Mouse (Mus musculus): ENCODE data around the gene Plekhn1.

The Plekhn1 gene

DNA sequence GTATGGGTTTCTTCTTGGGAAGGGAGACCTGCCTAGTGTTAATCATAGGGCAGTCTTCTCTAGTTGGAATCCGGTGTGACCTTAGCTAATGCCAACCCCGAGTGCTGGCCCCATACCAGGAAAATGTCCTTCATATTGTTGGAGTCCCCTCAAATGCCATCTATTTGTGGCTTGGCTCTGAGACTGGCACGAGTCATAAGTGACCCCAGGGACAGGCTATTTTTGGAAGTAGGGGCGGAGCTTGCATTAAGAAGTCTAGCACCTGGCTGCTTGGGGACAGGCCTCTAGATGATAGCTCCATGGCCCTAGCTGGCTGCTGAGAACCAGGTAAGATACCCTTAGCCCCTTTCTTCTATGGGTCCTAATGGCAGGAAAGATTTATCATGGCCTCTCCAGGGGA lies 19.0 kb downstream of the Plekhn1 start, which contains the start of gene Perm1:
TSS of gene Perm1 (plus strand) at position 220 of the 400 bp plus-strand sequence.
- no peak for DNase-seq (ENCODE audit: low spot score in 2 of 2)

DNA sequence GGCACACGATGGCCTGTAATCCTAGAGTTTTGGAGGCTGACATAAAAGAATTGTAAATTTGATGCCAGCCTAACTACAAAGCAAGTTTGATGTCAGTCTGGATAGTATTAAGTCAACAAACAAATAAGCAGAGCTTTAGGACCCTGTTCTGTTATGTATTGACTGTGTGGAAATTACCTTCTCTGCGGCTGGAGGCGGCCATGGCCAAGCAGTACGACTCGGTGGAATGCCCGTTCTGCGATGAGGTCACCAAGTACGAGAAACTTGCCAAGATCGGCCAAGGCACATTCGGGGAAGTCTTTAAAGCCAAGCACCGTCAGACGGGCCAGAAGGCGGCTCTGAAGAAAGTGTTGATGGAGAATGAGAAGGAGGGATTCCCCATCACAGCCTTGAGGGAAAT lies 21.5 kb downstream of the Plekhn1 start:
- no peak for DNase-seq (ENCODE audit: low spot score in 2 of 2)

DNA sequence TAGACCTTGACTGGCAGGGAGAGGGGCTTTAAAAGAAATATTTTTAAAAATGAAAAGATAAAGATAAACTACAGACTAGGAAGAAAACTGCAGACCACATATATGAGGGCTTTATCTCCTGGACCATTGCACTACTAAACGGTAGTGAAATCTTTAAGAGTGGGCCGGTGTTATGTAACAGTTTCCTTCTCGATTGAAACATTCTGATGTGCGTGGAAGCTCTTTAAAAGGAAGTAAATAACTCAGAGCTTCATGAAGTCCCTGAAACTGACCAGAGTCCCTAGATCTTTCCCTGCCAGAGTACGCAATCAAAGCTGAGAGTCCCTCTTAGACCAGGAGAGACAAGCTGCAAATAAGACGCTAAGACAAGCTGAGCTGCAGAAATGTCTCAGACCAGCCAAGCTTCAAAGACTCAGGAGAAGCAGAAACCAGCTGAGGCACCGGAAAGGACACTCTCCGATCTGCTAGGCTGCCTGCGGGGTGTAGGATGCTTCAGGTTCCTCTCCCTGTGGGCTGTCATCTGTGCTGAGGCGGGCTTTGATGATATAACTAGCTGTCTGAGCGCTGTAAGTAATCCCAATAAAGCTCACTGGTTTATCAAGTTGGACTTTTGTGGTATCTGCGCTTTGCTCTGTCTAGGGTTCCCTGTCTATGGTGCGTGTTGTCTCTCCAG lies 24.6 kb downstream of the Plekhn1 start:
- DNase-seq (ENCODE audit: low spot score in 2 of 2), result no peak

GRCm38 (mm10) chr4:156208872-156209271 lies 25.8 kb downstream of the Plekhn1 start:
- no peak for DNase-seq (ENCODE audit: low spot score in 2 of 2)

- DNase-seq (ENCODE audit: low spot score in 2 of 2), result no peak
These were observed 31.1 kb downstream of the Plekhn1 start for GRCm38 (mm10) chr4:156203413-156204131.

DNA sequence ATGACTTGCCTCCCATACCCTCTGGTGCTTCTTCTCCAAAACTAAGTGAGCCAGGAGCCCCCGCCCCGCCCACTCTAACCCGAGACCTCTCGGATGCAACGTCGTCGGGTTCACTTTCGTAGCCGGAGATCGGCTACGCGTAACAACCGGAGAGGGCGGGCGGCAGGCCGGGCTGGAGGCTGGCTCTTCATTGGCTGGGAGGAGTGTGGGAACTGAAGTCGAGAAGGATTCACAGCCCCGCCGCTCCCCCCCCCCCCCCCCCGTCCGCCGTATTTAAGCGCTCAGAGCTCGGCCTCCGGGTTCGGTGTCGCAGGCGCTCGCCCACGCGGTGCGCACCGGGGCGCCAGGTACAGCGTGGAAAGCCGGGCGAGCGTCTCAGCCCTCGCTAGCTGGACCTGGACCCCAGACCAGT lies 31.6 kb downstream of the Plekhn1 start, which contains the start of gene AW011738:
TSS of gene AW011738 (plus strand) at position 304 of the 412 bp plus-strand sequence.
- peak; percentile 80 to 82 for DNase-seq (ENCODE audit: low spot score in 2 of 2)

GRCm38 (mm10) chr4:156202462-156202893 lies 32.2 kb downstream of the Plekhn1 start:
- DNase-seq (ENCODE audit: low spot score in 2 of 2), result peak; percentile 42 to 66

DNA sequence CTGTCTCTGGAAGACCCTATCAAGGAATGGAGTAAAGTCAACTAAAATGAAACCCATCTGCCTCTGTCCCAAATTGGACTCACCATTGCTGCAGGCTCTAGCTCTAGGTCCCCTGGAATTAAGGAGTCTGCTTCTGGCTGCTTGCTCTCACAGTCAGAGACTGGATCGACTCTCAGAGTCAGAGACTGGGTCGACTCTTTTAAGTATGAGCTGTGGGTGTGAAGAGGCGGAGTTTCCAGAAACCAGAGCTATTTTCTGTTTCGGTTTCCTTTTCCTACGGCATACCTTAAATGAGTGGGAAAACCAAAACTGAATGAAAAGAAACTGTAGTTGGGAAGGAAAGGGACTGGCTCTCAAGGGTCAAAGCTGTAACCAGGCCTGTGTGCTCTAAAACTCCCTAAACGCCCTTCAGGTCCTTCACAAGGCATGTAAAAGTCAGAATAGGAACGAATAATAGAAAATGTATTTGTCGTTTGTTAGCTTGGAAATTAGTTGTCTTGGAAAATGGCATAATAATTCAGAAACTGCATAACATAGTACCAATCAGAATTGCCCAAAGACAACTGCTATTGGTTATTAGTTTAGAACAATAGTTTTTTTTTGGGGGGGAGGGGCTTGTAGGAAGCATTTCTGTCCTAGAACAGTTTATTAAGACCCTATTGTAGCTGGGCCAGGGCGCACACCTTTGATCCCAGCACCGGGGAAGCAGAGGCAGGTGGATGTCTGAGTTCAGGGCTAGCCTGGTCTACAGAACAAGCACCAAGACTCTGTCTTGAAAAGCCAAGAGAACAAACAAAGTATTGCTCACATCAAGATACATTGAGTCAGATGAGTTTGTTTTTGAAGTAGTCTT lies 33.8 kb downstream of the Plekhn1 start, which contains the start of gene Isg15:
TSS of gene Isg15 (minus strand) at position 196 of the 853 bp plus-strand sequence.
- DNase-seq (ENCODE audit: low spot score in 2 of 2), result peak; percentile 32 to 58

DNA sequence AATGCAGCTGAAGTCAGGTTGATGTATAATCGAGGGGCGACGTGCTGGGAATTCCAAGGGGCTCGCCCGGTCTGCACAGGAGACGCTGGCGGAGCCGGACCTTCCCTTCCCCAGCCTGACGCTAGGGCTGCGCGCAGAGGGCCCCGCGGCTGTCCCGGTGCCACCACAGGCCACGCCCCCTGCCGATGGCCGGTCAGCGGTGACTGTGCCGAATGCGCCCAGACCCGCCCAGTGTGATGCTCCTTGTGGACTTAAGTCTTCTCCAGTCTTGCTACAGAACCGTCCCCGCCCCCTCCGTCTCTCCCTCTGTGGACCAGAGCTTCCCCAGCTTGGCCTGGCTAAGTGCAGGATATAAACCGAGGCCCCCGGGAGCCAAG lies 36.8 kb downstream of the Plekhn1 start:
- peak; percentile 75 to 86 for DNase-seq (ENCODE audit: low spot score in 2 of 2)

DNA sequence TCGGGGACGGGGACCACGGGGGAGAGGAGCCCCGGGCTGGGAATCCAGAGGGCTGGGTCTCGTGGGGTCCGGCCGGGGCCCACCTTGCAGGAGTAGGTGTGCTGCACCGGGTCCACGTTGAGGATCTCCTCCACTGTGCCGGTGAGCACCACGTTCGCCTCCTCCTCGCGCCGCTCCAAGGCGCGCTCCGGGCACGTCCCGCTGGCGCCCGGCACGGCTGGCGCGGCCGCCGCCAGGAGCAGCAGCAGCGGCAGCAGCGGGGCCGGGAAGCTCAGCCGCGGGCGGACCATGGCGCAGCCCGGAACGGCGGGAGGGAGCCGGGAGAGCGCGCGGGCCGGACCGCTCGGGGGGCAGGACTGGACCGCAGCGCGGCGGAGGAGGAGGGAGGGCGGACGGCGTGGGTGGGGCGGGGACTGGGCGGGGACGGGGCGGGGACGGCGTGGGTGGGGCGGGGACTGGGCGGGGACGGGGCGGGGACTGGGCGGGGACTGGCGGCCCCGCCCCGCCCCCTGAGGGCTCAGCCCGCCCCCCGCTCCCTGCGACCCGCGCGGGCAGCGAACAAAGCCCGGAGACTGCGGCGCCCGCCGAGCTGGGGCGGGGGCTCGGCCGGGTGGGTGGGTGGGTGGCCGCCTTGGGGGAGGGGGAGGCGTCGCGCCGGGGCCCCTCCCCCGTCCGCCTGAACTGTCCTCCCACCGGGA lies 37.4 kb downstream of the Plekhn1 start, which contains the start of gene Agrn:
TSS of gene Agrn (minus strand) at position 358 of the 698 bp plus-strand sequence.
- peak; percentile 53 to 55 for DNase-seq (ENCODE audit: low spot score in 2 of 2)

GRCm38 (mm10) chr4:156195927-156196870 lies 38.5 kb downstream of the Plekhn1 start:
- no peak for DNase-seq (ENCODE audit: low spot score in 2 of 2)

GRCm38 (mm10) chr4:156194346-156194745 lies 40.3 kb downstream of the Plekhn1 start:
- no peak for DNase-seq (ENCODE audit: low spot score in 2 of 2)

DNA sequence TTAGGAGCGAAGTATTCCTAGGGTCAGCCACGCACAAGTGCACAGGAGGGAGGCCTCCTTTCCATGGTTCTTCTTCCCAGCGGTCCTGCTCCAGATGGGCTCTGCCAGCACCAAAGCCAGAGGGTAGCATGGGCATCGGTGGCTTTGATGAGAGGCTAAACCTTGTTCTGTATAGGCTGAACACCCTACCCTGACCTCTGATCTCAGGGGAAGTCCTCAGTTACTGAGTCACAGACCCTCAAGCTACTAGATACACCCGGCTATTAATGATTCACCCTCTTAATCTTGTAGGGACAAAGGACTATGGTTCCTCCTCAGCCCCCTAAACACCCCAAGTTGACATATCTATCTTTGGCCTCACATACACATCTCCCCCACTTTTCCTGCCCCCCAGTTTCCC lies 40.8 kb downstream of the Plekhn1 start:
- DNase-seq (ENCODE audit: low spot score in 2 of 2), result no peak

DNA sequence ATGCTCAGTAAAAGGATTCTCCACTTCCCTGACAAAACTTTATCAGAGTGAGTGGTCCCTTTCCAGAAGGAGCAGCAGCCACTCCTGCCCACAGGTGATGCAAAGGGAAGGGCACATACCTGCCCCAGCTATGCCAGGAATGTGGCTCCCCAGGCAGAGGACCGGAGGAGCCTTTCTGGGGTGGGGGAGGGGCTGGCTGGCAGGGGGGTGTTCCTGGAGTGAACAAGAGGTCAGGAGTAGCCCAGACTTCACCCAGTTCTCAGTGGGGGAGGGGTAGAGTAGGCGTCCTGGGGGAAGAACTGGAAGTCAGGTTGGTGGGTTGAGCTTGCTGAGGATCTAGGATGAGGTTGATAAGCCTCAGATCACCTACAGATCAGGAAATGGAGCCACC lies 41.5 kb downstream of the Plekhn1 start:
- no peak for DNase-seq (ENCODE audit: low spot score in 2 of 2)

GRCm38 (mm10) chr4:156192421-156193199 lies 42.0 kb downstream of the Plekhn1 start:
- DNase-seq (ENCODE audit: low spot score in 2 of 2), result no peak

DNA sequence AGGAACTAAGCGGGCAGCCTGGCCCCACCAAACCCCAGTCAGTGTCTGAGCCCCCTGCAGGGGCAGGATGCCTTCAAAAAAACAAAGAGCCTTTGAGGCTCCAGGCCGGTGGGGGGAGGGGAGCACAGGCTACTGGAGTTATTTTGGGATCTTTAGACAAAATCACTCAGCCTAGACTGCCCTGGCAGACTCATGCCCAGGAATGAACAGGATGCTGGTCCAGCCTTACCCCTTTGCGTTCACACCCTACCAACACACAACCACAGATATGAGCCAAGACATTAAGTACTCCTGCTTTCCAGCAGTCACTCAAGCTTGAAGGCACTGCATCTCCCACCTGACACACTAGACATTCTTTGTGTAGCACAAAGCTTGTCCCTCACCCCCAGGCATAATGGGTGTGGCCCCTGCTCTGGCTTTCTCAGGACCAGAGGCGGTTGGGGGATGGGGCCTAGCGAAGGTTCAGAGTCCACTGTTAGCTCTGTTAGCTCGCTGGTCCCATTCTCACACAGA lies 45.8 kb downstream of the Plekhn1 start:
- DNase-seq (ENCODE audit: low spot score in 2 of 2), result no peak

- DNase-seq (ENCODE audit: low spot score in 2 of 2), result no peak
These were observed 46.4 kb downstream of the Plekhn1 start for GRCm38 (mm10) chr4:156188162-156188810.

Measured in spleen, postnatal 36 days (tissue).